Mouse (Mus musculus): ENCODE measurements around the gene Cenph. TPM values are rescaled to one million over a fixed set of nuclear protein-coding genes. Genes with fewer than 3 reads are reported as not detected.
A peak's percentile ranks its signal among the peaks of the same experiment; 100 is the strongest.

Cenph gene
- polyA plus RNA-seq, 1 experiment from 2014 or later, result 31.2 TPM

DNA sequence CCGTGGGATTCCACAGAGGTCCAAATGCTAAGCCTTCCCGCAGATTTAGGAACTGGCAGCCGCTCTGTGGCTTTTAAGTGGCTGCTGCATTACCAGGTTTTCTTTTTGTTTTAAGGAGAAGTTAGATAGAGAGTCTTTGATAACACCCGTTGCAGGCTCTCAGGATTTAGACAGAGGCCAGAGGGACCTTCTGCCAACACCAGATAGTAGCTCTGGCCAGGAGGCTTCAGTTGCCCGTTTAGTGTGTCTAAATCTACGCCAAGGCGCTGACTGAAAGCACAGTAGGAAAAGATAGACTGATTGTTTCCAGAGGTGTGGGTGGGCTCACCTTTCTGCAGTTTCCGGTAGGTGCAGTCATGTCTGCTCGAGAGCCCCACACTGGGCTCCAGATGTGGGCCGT is 50.5 kb downstream of the Cenph start:
- Histone ChIP-seq H3K4me2 (no peak overlapping the region), H3K4me1 (ENCODE audit: control insufficient read depth, insufficient read depth, low read length) (peaks cover 27% of the 10 kb centered on the region), H3K9me3 (replicated peaks; ENCODE audit: control insufficient read depth, low read length) (no peaks in the 10 kb centered on the region), H3K9ac (ENCODE audit: low read depth, low read length) (no peak overlapping the region), H3K27ac (ENCODE audit: low read depth, low read length) (peak overlapping the region; percentile 18; the same call in 1 of the 2 replicates), H3K27me3 (ENCODE audit: control insufficient read depth, insufficient read depth, low read length) (no peaks in the 10 kb centered on the region), H3K36me3 (ENCODE audit: control insufficient read depth, insufficient read depth, low read length) (peaks cover 18% of the 10 kb centered on the region), H3K4me3 (ENCODE audit: low read depth, low read length) (no peak overlapping the region)
- 54% methylated on average over 10 of the region's 10 CpGs for WGBS (ENCODE audit: insufficient replicate concordance)
- ATAC-seq (replicated peaks; ENCODE audit: insufficient number of reproducible peaks, low FRiP score, low TSS enrichment), result no peak

GRCm38 (mm10) chr13:100724051-100724754 is 51.5 kb downstream of the Cenph start:
- ATAC-seq (replicated peaks; ENCODE audit: insufficient number of reproducible peaks, low FRiP score, low TSS enrichment), result no peak

DNA sequence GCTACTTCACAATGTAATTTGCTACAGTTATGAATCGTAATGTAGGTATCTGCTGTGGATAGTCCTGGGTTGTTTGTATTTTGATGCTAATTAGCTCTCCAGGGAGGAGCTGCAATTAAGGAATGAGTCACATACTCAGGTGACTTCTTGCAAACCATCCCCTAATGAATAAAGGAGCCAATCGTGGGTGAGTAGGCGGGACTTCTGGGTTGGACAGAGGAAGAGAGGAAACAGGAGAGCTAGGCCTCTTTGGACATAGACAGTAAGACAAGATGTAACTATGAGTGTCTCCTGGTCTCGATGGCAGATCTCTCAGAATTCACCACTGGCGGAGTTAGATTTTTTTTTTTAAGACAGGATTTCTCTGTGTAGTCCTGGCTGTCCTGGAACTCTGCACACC is 54.0 kb downstream of the Cenph start:
- H3K27ac ChIP-seq (ENCODE audit: low read depth, low read length), result no peak overlapping the region
- H3K9ac ChIP-seq (ENCODE audit: low read depth, low read length), result no peak overlapping the region
- peaks cover 12% of the 10 kb centered on the region for H3K4me1 ChIP-seq (ENCODE audit: control insufficient read depth, insufficient read depth, low read length)
- no peak overlapping the region for H3K4me3 ChIP-seq (ENCODE audit: low read depth, low read length)
- ATAC-seq (replicated peaks; ENCODE audit: insufficient number of reproducible peaks, low FRiP score, low TSS enrichment), result no peak
- H3K4me2 ChIP-seq, result no peak overlapping the region
- peaks cover 21% of the 10 kb centered on the region; the same call in 1 of the 2 replicates for H3K36me3 ChIP-seq (ENCODE audit: control insufficient read depth, insufficient read depth, low read length)
- 89% methylated on average over 5 of the region's 5 CpGs for WGBS (ENCODE audit: insufficient replicate concordance)
- no peaks in the 10 kb centered on the region for H3K27me3 ChIP-seq (ENCODE audit: control insufficient read depth, insufficient read depth, low read length)
- no peaks in the 10 kb centered on the region for H3K9me3 ChIP-seq (replicated peaks; ENCODE audit: control insufficient read depth, low read length)

More at GRCm38 (mm10) chr13:100724051-100724754, 51.5 kb downstream of the Cenph start:
- Histone ChIP-seq H3K4me1 (ENCODE audit: control insufficient read depth, insufficient read depth, low read length) (peaks cover 24% of the 10 kb centered on the region), H3K9me3 (replicated peaks; ENCODE audit: control insufficient read depth, low read length) (no peaks in the 10 kb centered on the region), H3K27me3 (ENCODE audit: control insufficient read depth, insufficient read depth, low read length) (no peaks in the 10 kb centered on the region), H3K9ac (ENCODE audit: low read depth, low read length) (no peak overlapping the region), H3K27ac (ENCODE audit: low read depth, low read length) (no peak overlapping the region), H3K4me3 (ENCODE audit: low read depth, low read length) (no peak overlapping the region), H3K36me3 (ENCODE audit: control insufficient read depth, insufficient read depth, low read length) (peaks cover 22% of the 10 kb centered on the region), H3K4me2 (no peak overlapping the region)
- WGBS (ENCODE audit: insufficient replicate concordance), result 86% methylated on average over 7 of the region's 7 CpGs

GRCm38 (mm10) chr13:100715467-100715866 is 60.2 kb downstream of the Cenph start:
- Histone ChIP-seq H3K27ac (ENCODE audit: low read depth, low read length) (no peak overlapping the region), H3K9me3 (replicated peaks; ENCODE audit: control insufficient read depth, low read length) (no peaks in the 10 kb centered on the region), H3K9ac (ENCODE audit: low read depth, low read length) (no peak overlapping the region), H3K4me2 (no peak overlapping the region), H3K4me3 (ENCODE audit: low read depth, low read length) (no peak overlapping the region), H3K36me3 (ENCODE audit: control insufficient read depth, insufficient read depth, low read length) (peaks cover 50% of the 10 kb centered on the region), H3K4me1 (ENCODE audit: control insufficient read depth, insufficient read depth, low read length) (no peaks in the 10 kb centered on the region), H3K27me3 (ENCODE audit: control insufficient read depth, insufficient read depth, low read length) (no peaks in the 10 kb centered on the region)
- 79% methylated on average over 6 of the region's 6 CpGs for WGBS (ENCODE audit: insufficient replicate concordance)
- ATAC-seq (replicated peaks; ENCODE audit: insufficient number of reproducible peaks, low FRiP score, low TSS enrichment), result no peak

Other genes starting within 250 kb of the Cenph start
- gene Ocln, start 223.2 kb downstream of the Cenph start, polyA plus RNA-seq (2014; fragmentation: Nextera tagmentation; extraction: Ambion mirVana), result 1.5 and 1.7 TPM in 2 replicates
- 2.8 and 3.6 TPM in 2 replicates for gene Marveld2, start 158.9 kb downstream of the Cenph start, polyA plus RNA-seq (2014; fragmentation: Nextera tagmentation; extraction: Ambion mirVana)
- 244 and 250 TPM in 2 replicates for gene Ak6, start 124.9 kb downstream of the Cenph start, polyA plus RNA-seq (2014; fragmentation: Nextera tagmentation; extraction: Ambion mirVana)
- 24.5 and 30.2 TPM in 2 replicates for gene Rad17, start 124.8 kb downstream of the Cenph start, polyA plus RNA-seq (2014; fragmentation: Nextera tagmentation; extraction: Ambion mirVana)
- 7.4 and 15.8 TPM in 2 replicates for gene Taf9, start 124.3 kb downstream of the Cenph start, polyA plus RNA-seq (2014; fragmentation: Nextera tagmentation; extraction: Ambion mirVana)
- gene Ccdc125, start 106.2 kb downstream of the Cenph start, polyA plus RNA-seq (2014; fragmentation: Nextera tagmentation; extraction: Ambion mirVana), result 3.2 and 4.4 TPM in 2 replicates
- gene Cdk7, start 45.0 kb downstream of the Cenph start, polyA plus RNA-seq (2014; fragmentation: Nextera tagmentation; extraction: Ambion mirVana), result 75.1 and 80.1 TPM in 2 replicates
- 243 and 253 TPM in 2 replicates for gene Mrps36, start 31.2 kb downstream of the Cenph start, polyA plus RNA-seq (2014; fragmentation: Nextera tagmentation; extraction: Ambion mirVana)
- 239 and 248 TPM in 2 replicates for gene Ccnb1, start 10.7 kb upstream of the Cenph start, polyA plus RNA-seq (2014; fragmentation: Nextera tagmentation; extraction: Ambion mirVana)
- gene Slc30a5, start 57.5 kb upstream of the Cenph start, polyA plus RNA-seq (2014; fragmentation: Nextera tagmentation; extraction: Ambion mirVana), result 37.7 and 42.3 TPM in 2 replicates

Data from heart, embryonic 11.5 days (tissue).